Mouse (Mus musculus) small intestine, adult 2 months (tissue): Measurements from ENCODE around the gene Prol1. TPM values are rescaled to one million over a fixed set of nuclear protein-coding genes. Genes with fewer than 3 reads are reported as not detected.

Source experiments
- H3K27ac ChIP-seq: fragments of 200-500 bp; 2 replicates; pipeline ENCODE4 v1.5.1; 2012; ENCODE audit warnings: low read depth, low read length, control low read depth, inconsistent platforms; ENCODE audit not compliant: insufficient read depth
- H3K27me3 ChIP-seq: fragments of 200-500 bp; 2 replicates; pipeline ENCODE4 v1.6.1; 2012; ENCODE audit warnings: mild to moderate bottlenecking, moderate library complexity, low read length, inconsistent platforms; ENCODE audit not compliant: control insufficient read depth, insufficient read depth
- H3K36me3 ChIP-seq: fragments of 200-500 bp; 2 replicates; pipeline ENCODE4 v1.6.1; 2012; ENCODE audit warnings: mild to moderate bottlenecking, low read length, control low read depth, inconsistent platforms; ENCODE audit not compliant: control insufficient read depth, insufficient read depth
- H3K4me1 ChIP-seq: fragments of 200-500 bp; 2 replicates; pipeline ENCODE4 v1.6.1; 2012; ENCODE audit warnings: low read length, inconsistent platforms, mixed read lengths; ENCODE audit not compliant: control insufficient read depth, insufficient read depth, insufficient read length
- H3K4me3 ChIP-seq: fragments of 200-500 bp; 2 replicates; pipeline ENCODE4 v1.5.1; 2012; ENCODE audit warnings: low read depth, mild to moderate bottlenecking, control low read depth, inconsistent platforms, low read length, moderate library complexity
- CTCF ChIP-seq: fragments of 200-500 bp; IDR thresholded peaks from 2 replicates; pipeline ENCODE4 v1.5.1; 2012; ENCODE audit warnings: low read depth, mild to moderate bottlenecking, control low read depth, inconsistent platforms, low read length, moderate library complexity, mixed read lengths; ENCODE audit not compliant: insufficient replicate concordance, insufficient read length; ENCODE audit errors: extremely low read depth
- POLR2A ChIP-seq: fragments of 200-500 bp; IDR thresholded peaks from 2 replicates; pipeline ENCODE4 v1.6.1; 2012; ENCODE audit warnings: low read depth, mild to moderate bottlenecking, control low read depth, inconsistent platforms, low read length, moderate library complexity
- WGBS: fragments of 180-500 bp; shearing (Covaris S2); methylation state at CpG from one replicate; pipeline ENCODE4 v1.1.7; 2018; 5-methylcytosine and 5-hydroxymethylcytosine counted together
- polyA plus RNA-seq: library from polyadenylated mRNA; depleted of rRNA; stranded (reverse); fragments of >200 nt; gene quantifications from 2 replicates; pipeline ENCODE4 v1.2.3, GENCODE M21; 2012; rRNA removed

Prol1 gene
- polyA plus RNA-seq, 1 experiment = not detected

- TF ChIP-seq POLR2A (no peak), CTCF (no peak)
- 68% methylated on average over 4 of the region's 4 CpGs for WGBS
- no peaks in the 10 kb centered on the region for H3K4me1 ChIP-seq
- H3K27me3 ChIP-seq = no peaks in the 10 kb centered on the region
- H3K4me3 ChIP-seq = no peak within 1 kb of the TSS
- H3K27ac ChIP-seq = no peak within 1 kb of the TSS
- no peaks in the 10 kb centered on the region for H3K36me3 ChIP-seq
Observed at GRCm38 (mm10) chr5:88375808-88376207, 58.7 kb downstream of the Prol1 start, which contains the start of gene Amtn. Gene Amtn (plus strand): TSS chr5:88376108.

Other genes starting within 250 kb of the Prol1 start
- gene Smr2, start 230.8 kb upstream of the Prol1 start, polyA plus RNA-seq = not detected in 2 replicates
- gene Gm11116, start 205.8 kb upstream of the Prol1 start, polyA plus RNA-seq = not detected in 2 replicates
- gene Gm11115, start 163.2 kb upstream of the Prol1 start, polyA plus RNA-seq = not detected in 2 replicates
- not detected in 2 replicates for gene Gm7714, start 48.4 kb upstream of the Prol1 start, polyA plus RNA-seq
- not detected in 2 replicates for gene Amtn, start 58.8 kb downstream of the Prol1 start, polyA plus RNA-seq
- gene Ambn, start 138.7 kb downstream of the Prol1 start, polyA plus RNA-seq = not detected in 2 replicates
- 0.06 TPM in 1 of 2 replicates, not detected in the other for gene Enam, start 170.7 kb downstream of the Prol1 start, polyA plus RNA-seq
- 1,015 and 1,726 TPM in 2 replicates for gene Jchain, start 210.6 kb downstream of the Prol1 start, polyA plus RNA-seq
- 4.2 and 6.6 TPM in 2 replicates for gene Utp3, start 237.2 kb downstream of the Prol1 start, polyA plus RNA-seq
- 3.1 and 6.4 TPM in 2 replicates for gene Rufy3, start 247.7 kb downstream of the Prol1 start, polyA plus RNA-seq